Mouse (Mus musculus): Measurements from ENCODE around the gene Abcc4.

Gene Abcc4

DNA sequence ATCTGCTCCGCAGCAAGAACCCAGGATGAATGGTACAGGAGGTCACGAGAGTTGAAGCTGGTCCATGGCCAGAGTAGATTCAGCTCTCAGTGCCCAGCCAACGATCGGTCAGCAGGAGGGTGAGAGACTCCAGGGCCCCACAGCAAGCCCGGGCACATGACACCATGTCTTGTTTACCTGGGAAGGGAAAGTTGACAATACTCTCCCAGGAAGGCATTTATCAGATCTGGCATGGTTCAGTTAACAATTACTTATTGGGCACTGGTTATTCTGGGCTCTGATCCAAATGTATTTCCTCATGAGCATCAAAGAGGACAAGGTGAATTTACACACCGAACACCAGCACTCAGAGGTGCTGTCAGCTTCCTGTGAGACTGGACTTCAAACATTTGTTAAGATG lies 38.5 kb downstream of the Abcc4 start:
- no peak for TF ChIP-seq POU5F1 (IDR thresholded peaks at IDR 0.05; ENCODE audit: borderline replicate concordance, low read length)
- no peak for TF ChIP-seq NANOG (IDR thresholded peaks at IDR 0.05; ENCODE audit: borderline replicate concordance, low read length)
- TF ChIP-seq CTCF (conservative IDR thresholded peaks at IDR 0.05; ENCODE audit: low read length), result no peak
- Histone ChIP-seq H3K36me3 (ENCODE audit: insufficient read depth, low read length) (peaks cover 91% of the 10 kb centered on the region), H3K4me1 (replicated peaks; ENCODE audit: low read depth, low read length) (peaks cover 97% of the 10 kb centered on the region), H3K27me3 (ENCODE audit: insufficient read depth, low read length) (no peaks in the 10 kb centered on the region), H3K9me3 (ENCODE audit: low read length) (peaks cover 2% of the 10 kb centered on the region; the same call in 1 of the 2 replicates), H3K4me3 (replicated peaks; ENCODE audit: low read length) (no peak overlapping the region)

DNA sequence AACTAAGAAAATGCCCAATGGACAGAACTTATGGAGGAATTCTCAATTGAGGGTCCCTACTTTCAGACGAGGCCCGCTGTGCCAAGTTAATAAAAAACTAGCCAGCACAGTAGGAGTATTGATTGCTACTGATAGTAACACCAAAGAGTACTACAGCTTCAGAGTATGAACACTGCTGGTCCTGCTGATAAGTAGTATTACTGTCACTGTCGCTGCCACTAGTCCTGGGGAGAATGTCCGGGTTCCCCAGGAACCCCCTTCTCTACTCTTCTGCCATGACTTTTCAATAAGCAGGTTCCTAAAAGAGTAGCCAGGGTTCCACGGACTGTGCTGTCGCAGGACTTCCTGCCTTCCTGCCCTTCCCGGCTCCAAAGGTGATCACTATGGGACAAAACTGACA lies 41.4 kb downstream of the Abcc4 start:
- Histone ChIP-seq H3K4me1 (replicated peaks; ENCODE audit: low read depth, low read length) (peaks cover 89% of the 10 kb centered on the region), H3K36me3 (ENCODE audit: insufficient read depth, low read length) (peaks cover 90% of the 10 kb centered on the region), H3K9me3 (ENCODE audit: low read length) (no peaks in the 10 kb centered on the region), H3K4me3 (replicated peaks; ENCODE audit: low read length) (no peak overlapping the region), H3K27me3 (ENCODE audit: insufficient read depth, low read length) (no peaks in the 10 kb centered on the region)
- no peak for TF ChIP-seq POU5F1 (IDR thresholded peaks at IDR 0.05; ENCODE audit: borderline replicate concordance, low read length)
- TF ChIP-seq NANOG (IDR thresholded peaks at IDR 0.05; ENCODE audit: borderline replicate concordance, low read length), result no peak
- no peak for TF ChIP-seq CTCF (conservative IDR thresholded peaks at IDR 0.05; ENCODE audit: low read length)

DNA sequence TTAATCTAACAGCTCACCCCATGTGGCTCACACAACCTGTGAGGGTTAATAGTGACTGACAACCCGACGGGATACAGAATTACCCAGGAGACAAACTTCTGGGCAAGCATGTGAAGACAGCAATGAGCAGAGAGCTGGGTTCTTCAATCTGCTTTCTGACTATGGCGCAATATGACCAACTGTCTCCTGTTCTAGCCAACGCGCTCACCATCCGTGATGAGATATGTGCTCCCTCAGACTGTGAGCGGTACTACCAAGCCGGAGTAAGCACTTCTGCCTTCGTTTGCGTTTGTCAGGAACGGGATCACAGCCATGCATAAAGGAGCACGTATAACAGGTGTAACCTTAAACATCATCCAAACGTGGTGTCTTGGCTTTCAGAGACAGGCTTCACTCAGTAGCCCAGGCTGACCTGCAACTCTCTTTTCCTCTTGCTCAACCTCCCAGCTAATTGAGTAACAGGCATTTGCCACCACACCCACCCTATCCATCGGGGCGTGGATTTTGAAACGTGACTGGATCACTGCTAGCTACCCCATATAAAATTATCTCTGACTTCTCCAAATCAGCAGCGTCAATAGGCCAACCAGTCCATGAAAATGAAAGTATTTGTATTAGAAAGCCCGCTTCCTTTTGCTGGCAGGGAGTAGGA lies 43.3 kb downstream of the Abcc4 start:
- TF ChIP-seq CTCF (conservative IDR thresholded peaks at IDR 0.05; ENCODE audit: low read length) (no peak), NANOG (IDR thresholded peaks at IDR 0.05; ENCODE audit: borderline replicate concordance, low read length) (no peak), POU5F1 (IDR thresholded peaks at IDR 0.05; ENCODE audit: borderline replicate concordance, low read length) (no peak)
- H3K36me3 ChIP-seq (ENCODE audit: insufficient read depth, low read length), result peaks cover 88% of the 10 kb centered on the region
- peaks cover 87% of the 10 kb centered on the region for H3K4me1 ChIP-seq (replicated peaks; ENCODE audit: low read depth, low read length)
- H3K9me3 ChIP-seq (ENCODE audit: low read length), result no peaks in the 10 kb centered on the region
- no peak overlapping the region for H3K4me3 ChIP-seq (replicated peaks; ENCODE audit: low read length)
- no peaks in the 10 kb centered on the region for H3K27me3 ChIP-seq (ENCODE audit: insufficient read depth, low read length)

DNA sequence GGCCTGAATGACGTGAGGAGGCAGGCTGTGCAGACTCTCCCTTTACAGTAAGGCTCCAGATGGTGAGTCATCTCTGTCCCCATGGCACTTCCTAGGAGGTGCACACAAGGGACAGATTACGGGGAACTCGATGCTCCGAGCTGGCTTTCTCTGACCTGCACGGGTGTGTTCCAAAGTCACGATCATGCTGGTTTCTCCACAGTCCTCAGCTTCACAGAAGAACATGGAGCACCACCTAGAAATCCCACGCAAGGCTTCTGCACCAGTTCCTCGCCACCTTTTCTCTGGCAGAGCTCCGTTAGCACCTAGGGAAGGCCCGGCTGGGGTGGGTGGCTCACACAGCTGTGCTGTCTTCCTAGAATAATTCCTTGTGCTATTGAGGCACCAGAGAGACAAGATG lies 43.9 kb downstream of the Abcc4 start:
- Histone ChIP-seq H3K36me3 (ENCODE audit: insufficient read depth, low read length) (peaks cover 87% of the 10 kb centered on the region), H3K4me3 (replicated peaks; ENCODE audit: low read length) (no peak overlapping the region), H3K27me3 (ENCODE audit: insufficient read depth, low read length) (no peaks in the 10 kb centered on the region), H3K9me3 (ENCODE audit: low read length) (no peaks in the 10 kb centered on the region), H3K4me1 (replicated peaks; ENCODE audit: low read depth, low read length) (peaks cover 87% of the 10 kb centered on the region)
- no peak for TF ChIP-seq CTCF (conservative IDR thresholded peaks at IDR 0.05; ENCODE audit: low read length)
- no peak for TF ChIP-seq POU5F1 (IDR thresholded peaks at IDR 0.05; ENCODE audit: borderline replicate concordance, low read length)
- TF ChIP-seq NANOG (IDR thresholded peaks at IDR 0.05; ENCODE audit: borderline replicate concordance, low read length), result no peak

DNA sequence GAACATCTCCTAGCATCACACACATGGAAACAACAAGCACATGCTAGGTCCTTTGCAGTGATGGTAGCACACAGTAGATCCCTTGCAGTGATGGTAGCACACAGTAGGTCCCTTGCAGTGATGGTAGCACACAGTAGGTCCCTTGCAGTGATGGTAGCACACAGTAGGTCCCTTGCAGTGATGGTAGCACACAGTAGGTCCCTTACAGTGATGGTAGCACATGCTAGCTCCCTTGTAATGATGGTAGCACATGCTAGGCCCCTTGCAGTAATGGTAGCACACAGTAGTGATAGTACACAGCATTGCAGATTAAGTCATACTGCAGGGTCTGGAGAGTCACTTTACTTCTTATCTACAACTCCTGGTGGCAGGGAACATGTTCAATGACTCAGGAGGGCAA lies 46.8 kb downstream of the Abcc4 start:
- Histone ChIP-seq H3K27me3 (ENCODE audit: insufficient read depth, low read length) (no peaks in the 10 kb centered on the region), H3K4me3 (replicated peaks; ENCODE audit: low read length) (no peak overlapping the region), H3K9me3 (ENCODE audit: low read length) (no peaks in the 10 kb centered on the region), H3K4me1 (replicated peaks; ENCODE audit: low read depth, low read length) (peaks cover 80% of the 10 kb centered on the region), H3K36me3 (ENCODE audit: insufficient read depth, low read length) (peaks cover 76% of the 10 kb centered on the region)
- no peak for TF ChIP-seq POU5F1 (IDR thresholded peaks at IDR 0.05; ENCODE audit: borderline replicate concordance, low read length)
- TF ChIP-seq NANOG (IDR thresholded peaks at IDR 0.05; ENCODE audit: borderline replicate concordance, low read length), result no peak
- no peak for TF ChIP-seq CTCF (conservative IDR thresholded peaks at IDR 0.05; ENCODE audit: low read length)

DNA sequence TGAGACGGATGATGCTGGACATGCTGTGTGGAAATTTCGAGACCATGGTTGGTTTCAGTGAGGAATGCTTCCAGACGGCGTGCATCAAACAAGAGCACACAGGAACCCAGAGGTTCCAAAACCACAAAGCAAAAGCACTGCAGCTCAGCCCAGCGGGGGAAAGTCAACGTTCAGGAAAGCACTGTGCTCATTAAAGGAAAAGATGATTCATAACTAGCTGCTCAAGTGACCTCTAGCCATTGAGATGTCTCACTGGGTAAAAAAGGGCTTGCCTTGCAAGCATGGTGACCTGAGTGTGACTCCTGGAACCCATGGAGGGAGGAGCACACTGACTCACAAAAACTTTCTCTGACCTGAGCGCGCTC lies 47.7 kb downstream of the Abcc4 start:
- Histone ChIP-seq H3K27me3 (ENCODE audit: insufficient read depth, low read length) (no peaks in the 10 kb centered on the region), H3K4me1 (replicated peaks; ENCODE audit: low read depth, low read length) (peaks cover 75% of the 10 kb centered on the region), H3K9me3 (ENCODE audit: low read length) (no peaks in the 10 kb centered on the region), H3K4me3 (replicated peaks; ENCODE audit: low read length) (peak overlapping the region; percentile 32), H3K36me3 (ENCODE audit: insufficient read depth, low read length) (peaks cover 77% of the 10 kb centered on the region)
- TF ChIP-seq CTCF (conservative IDR thresholded peaks at IDR 0.05; ENCODE audit: low read length) (no peak), POU5F1 (IDR thresholded peaks at IDR 0.05; ENCODE audit: borderline replicate concordance, low read length) (no peak), NANOG (IDR thresholded peaks at IDR 0.05; ENCODE audit: borderline replicate concordance, low read length) (no peak)

DNA sequence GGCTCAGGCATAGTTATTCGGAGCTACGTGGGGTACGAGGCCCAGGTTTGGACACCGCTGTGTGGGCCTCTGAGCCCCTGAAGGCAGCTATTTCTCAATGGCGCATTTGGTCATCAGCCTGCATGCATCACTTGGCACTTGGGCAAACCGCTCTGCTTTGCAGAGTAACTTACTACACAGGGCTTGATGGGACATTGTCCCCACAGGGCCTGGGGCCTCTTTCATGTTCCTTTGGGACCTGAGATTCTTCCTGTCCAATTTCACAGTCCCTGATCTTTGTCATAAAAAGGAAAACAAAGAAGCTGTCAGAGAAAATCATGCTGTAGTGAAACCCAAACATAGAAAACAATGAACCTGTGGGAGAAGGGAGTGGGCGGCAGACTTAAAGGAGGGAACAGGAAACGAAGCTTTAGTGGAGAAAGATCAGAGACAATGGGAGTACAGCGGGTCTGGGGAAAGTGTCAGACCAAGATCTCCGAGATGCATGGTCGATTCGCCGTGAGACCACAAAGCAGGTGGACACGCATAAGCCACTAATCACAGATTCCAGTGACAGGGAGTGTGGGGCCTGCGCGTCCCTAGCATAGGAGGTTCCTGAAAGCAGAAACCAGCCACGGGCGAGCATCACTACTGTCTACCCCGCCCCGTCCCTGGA lies 48.2 kb downstream of the Abcc4 start:
- peaks cover 75% of the 10 kb centered on the region for H3K36me3 ChIP-seq (ENCODE audit: insufficient read depth, low read length)
- peak overlapping the region; percentile 32; the same call in 1 of the 2 replicates for H3K4me3 ChIP-seq (replicated peaks; ENCODE audit: low read length)
- H3K4me1 ChIP-seq (replicated peaks; ENCODE audit: low read depth, low read length), result peaks cover 70% of the 10 kb centered on the region
- TF ChIP-seq NANOG (IDR thresholded peaks at IDR 0.05; ENCODE audit: borderline replicate concordance, low read length), result no peak
- H3K27me3 ChIP-seq (ENCODE audit: insufficient read depth, low read length), result no peaks in the 10 kb centered on the region
- H3K9me3 ChIP-seq (ENCODE audit: low read length), result no peaks in the 10 kb centered on the region

DNA sequence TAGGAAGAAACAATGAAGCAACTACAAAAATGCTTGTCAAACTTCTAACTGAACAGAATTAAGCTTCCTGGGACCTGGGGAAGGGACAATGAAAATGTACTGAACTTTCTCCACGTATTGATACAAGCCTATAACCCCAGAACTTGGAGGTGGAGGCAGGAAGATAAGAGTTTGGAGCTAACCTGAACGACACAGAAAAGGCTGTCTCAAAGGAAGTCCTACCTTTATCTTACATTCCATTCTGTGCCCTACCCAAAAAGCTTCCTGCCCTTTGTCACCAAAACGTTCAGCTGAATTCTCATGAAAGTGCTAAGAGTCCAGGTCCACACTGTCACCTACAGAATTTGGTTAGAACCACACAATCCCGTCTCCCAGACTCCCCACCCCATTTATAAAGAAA lies 48.8 kb downstream of the Abcc4 start:
- Histone ChIP-seq H3K4me1 (replicated peaks; ENCODE audit: low read depth, low read length) (peaks cover 64% of the 10 kb centered on the region), H3K9me3 (ENCODE audit: low read length) (no peaks in the 10 kb centered on the region), H3K36me3 (ENCODE audit: insufficient read depth, low read length) (peaks cover 75% of the 10 kb centered on the region), H3K27me3 (ENCODE audit: insufficient read depth, low read length) (no peaks in the 10 kb centered on the region), H3K4me3 (replicated peaks; ENCODE audit: low read length) (no peak overlapping the region)
- TF ChIP-seq CTCF (conservative IDR thresholded peaks at IDR 0.05; ENCODE audit: low read length), result no peak
- no peak for TF ChIP-seq POU5F1 (IDR thresholded peaks at IDR 0.05; ENCODE audit: borderline replicate concordance, low read length)
- no peak for TF ChIP-seq NANOG (IDR thresholded peaks at IDR 0.05; ENCODE audit: borderline replicate concordance, low read length)

DNA sequence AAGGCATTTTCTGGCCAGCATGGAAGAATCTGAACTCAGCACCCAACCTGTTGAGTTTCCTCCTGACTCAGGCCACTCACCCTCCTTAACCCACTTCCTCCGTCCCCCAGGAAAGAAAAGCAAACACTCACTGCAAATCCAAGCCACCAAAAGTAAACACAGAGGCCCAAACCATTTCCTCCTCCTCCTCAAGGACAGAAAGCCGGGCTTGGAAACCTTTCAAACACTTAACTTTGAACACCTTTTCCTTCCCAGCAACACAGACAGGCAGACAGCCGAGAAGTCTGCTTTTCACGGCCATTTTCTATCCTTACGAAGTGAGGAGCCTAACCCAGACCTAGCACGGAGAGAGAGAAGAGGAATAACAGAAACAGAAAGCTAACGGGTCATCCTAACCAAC lies 50.0 kb downstream of the Abcc4 start:
- TF ChIP-seq NANOG (IDR thresholded peaks at IDR 0.05; ENCODE audit: borderline replicate concordance, low read length) (no peak), CTCF (conservative IDR thresholded peaks at IDR 0.05; ENCODE audit: low read length) (no peak), POU5F1 (IDR thresholded peaks at IDR 0.05; ENCODE audit: borderline replicate concordance, low read length) (no peak)
- H3K9me3 ChIP-seq (ENCODE audit: low read length), result no peaks in the 10 kb centered on the region

More for the DNA sequence above, 50.0 kb downstream of the Abcc4 start:
- Histone ChIP-seq H3K4me1 (replicated peaks; ENCODE audit: low read depth, low read length) (peaks cover 57% of the 10 kb centered on the region), H3K36me3 (ENCODE audit: insufficient read depth, low read length) (peaks cover 76% of the 10 kb centered on the region), H3K4me3 (replicated peaks; ENCODE audit: low read length) (no peak overlapping the region), H3K27me3 (ENCODE audit: insufficient read depth, low read length) (no peaks in the 10 kb centered on the region)

Measured in E14TG2a.4 (cell line).